Mouse (Mus musculus): Measurements from ENCODE around the gene Cbx1.

- TF ChIP-seq POLR2A (IDR thresholded peaks at IDR 0.05; ENCODE audit: borderline replicate concordance, low read depth, low read length) = no peak
- TF ChIP-seq CTCF (IDR thresholded peaks at IDR 0.05; ENCODE audit: low read depth, low read length) = no peak
These were observed 26.0 kb upstream of the Cbx1 start for GRCm38 (mm10) chr11:96762742-96763470.

Measured in bone marrow macrophage, adult 2 months (primary cell).